ENCODE assay signal across 10 mouse cellular contexts in the genomic region with DNA sequence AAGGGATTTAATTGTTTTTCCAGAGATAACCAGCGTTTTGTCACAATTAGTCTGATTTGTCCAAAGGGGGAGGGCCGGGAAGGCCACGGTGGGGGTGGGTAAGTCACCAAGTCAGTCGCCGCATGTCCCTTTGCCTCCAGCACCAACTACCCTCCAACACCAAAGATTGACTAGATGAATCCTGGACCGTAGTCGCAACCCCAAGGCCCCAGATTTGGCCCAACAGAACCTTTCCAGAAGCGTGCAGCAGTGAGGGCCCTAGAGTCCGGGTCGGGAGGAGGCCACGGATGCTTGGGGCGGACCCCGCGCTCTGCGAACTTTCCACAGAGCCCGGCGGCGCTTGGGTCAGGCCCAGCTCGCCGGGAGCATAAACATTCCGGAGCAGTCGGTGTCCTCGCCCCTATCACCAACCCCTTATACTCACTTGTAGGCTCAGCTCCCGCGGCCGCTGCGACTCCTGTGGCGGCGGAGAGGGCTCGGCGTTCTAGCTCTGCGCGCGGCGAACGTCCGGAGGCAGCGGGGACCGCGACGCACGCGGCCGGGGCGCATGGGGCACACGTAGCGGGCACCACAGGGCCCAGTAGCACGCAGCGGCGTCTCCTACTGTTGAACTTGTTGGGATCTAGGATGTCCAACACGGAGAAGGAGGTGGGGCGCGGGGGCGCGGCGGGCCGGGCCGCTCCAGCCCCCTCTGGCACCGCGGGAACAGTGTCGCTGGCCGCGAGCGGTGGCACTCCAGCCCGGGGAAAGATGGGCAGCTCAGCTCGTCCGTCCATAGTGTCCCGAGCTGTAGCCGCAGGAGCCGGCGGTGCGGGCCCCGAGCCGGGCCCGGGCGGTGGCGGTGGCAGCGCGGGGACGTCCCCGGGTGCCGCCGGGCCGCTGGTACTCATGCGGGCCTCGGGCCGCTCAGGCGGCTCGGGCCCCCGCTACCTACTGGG. TPM values are rescaled to one million over a fixed set of nuclear protein-coding genes. Genes with fewer than 3 reads are reported as not detected.
A peak's percentile ranks its signal among the peaks of the same experiment; 100 is the strongest.
DNase-seq lines count a peak whose midpoint lies in the region; ATAC-seq and TF ChIP-seq lines count a peak whose summit lies in the region.
"Had no signal": no experiment of that assay in that cellular context is flagged by ENCODE, and none has a peak within 500 bp of the region (broad histone marks: within the 10 kb centered on the region; RNA-seq: fewer than 3 reads in every experiment).

A gene (minus strand): TSS at position 776 of the 938 bp plus-strand sequence.

- peak within 1 kb of the TSS; percentile 38 for H3K4me2 ChIP-seq in kidney, postnatal 0 days (ENCODE audit: low read length)
- peak within 1 kb of the TSS; percentile 31 for H3K4me2 ChIP-seq in intestine, embryonic 14.5 days (ENCODE audit: low read length)
- H3K4me2 ChIP-seq in neural tube, embryonic 13.5 days: peak within 1 kb of the TSS; percentile 45

- peaks cover 92% of the 10 kb centered on the region for H3K27me3 ChIP-seq in kidney, postnatal 0 days (ENCODE audit: insufficient read depth, low read length)
- peaks cover 5% of the 10 kb centered on the region for H3K27me3 ChIP-seq in kidney, adult 2 months (replicated peaks; ENCODE audit: control insufficient read depth, insufficient read depth, low read length)
- peaks cover 100% of the 10 kb centered on the region for H3K27me3 ChIP-seq in embryonic facial prominence, embryonic 10.5 days (replicated peaks; ENCODE audit: low read depth, poor library complexity, severe bottlenecking)
- peaks cover 96% of the 10 kb centered on the region for H3K27me3 ChIP-seq in intestine, embryonic 14.5 days (replicated peaks; ENCODE audit: control insufficient read depth, insufficient read depth, low read length)
- peaks cover 100% of the 10 kb centered on the region for H3K27me3 ChIP-seq in neural tube, embryonic 13.5 days

- H3K36me3 ChIP-seq in kidney, postnatal 0 days (ENCODE audit: insufficient read depth, low read length): no peaks in the 10 kb centered on the region
- H3K36me3 ChIP-seq in kidney, adult 2 months (ENCODE audit: control insufficient read depth, insufficient read depth, low read length): no peaks in the 10 kb centered on the region
- no peaks in the 10 kb centered on the region for H3K36me3 ChIP-seq in embryonic facial prominence, embryonic 10.5 days (replicated peaks)
- no peaks in the 10 kb centered on the region for H3K36me3 ChIP-seq in intestine, embryonic 14.5 days (ENCODE audit: control insufficient read depth, insufficient read depth, low read length)
- H3K36me3 ChIP-seq in neural tube, embryonic 13.5 days: no peaks in the 10 kb centered on the region

- H3K4me1 ChIP-seq in kidney, postnatal 0 days (replicated peaks; ENCODE audit: insufficient read depth, low read length): no peaks in the 10 kb centered on the region; the same call in 1 of the 2 replicates
- H3K4me1 ChIP-seq in kidney, adult 2 months (ENCODE audit: control insufficient read depth, insufficient read depth, low read length): no peaks in the 10 kb centered on the region
- H3K4me1 ChIP-seq in embryonic facial prominence, embryonic 10.5 days: peaks cover 59% of the 10 kb centered on the region
- H3K4me1 ChIP-seq in intestine, embryonic 14.5 days (replicated peaks; ENCODE audit: control insufficient read depth, insufficient read depth, low read length): peaks cover 9% of the 10 kb centered on the region; the same call in 1 of the 2 replicates
- peaks cover 36% of the 10 kb centered on the region for H3K4me1 ChIP-seq in neural tube, embryonic 13.5 days (replicated peaks)

- ATAC-seq in kidney, postnatal 0 days (replicated peaks; ENCODE audit: low FRiP score, low read depth): no peak
- no peak for ATAC-seq in intestine, embryonic 14.5 days (replicated peaks; ENCODE audit: low FRiP score, low TSS enrichment, low read depth)
- ATAC-seq in neural tube, embryonic 13.5 days (ENCODE audit: low read depth): no peak

- H3K4me3 ChIP-seq in kidney, postnatal 0 days (replicated peaks; ENCODE audit: low read depth, low read length): peak within 1 kb of the TSS; percentile 14; the same call in 1 of the 2 replicates
- no peak within 1 kb of the TSS for H3K4me3 ChIP-seq in kidney, adult 2 months (ENCODE audit: insufficient read depth, low read depth, low read length)
- H3K4me3 ChIP-seq in embryonic facial prominence, embryonic 10.5 days: peak within 1 kb of the TSS; percentile 32
- H3K4me3 ChIP-seq in intestine, embryonic 14.5 days (ENCODE audit: low read depth, low read length): peak within 1 kb of the TSS; percentile 13
- H3K4me3 ChIP-seq in neural tube, embryonic 13.5 days: peak within 1 kb of the TSS; percentile 26

- no peak for TF ChIP-seq CTCF in kidney, postnatal 0 days (IDR thresholded peaks at IDR 0.05; ENCODE audit: low read depth)
- no peak for TF ChIP-seq CTCF in kidney, adult 2 months (conservative IDR thresholded peaks at IDR 0.05; ENCODE audit: insufficient read depth, insufficient read length, low read depth, low read length)

- no peak within 1 kb of the TSS for H3K9ac ChIP-seq in kidney, postnatal 0 days (ENCODE audit: low read depth, low read length)
- no peak within 1 kb of the TSS for H3K9ac ChIP-seq in intestine, embryonic 14.5 days (ENCODE audit: low read length)
- peak within 1 kb of the TSS; percentile 23; the same call in 1 of the 2 replicates for H3K9ac ChIP-seq in neural tube, embryonic 13.5 days

- no peak for DNase-seq in kidney, postnatal 0 days (ENCODE audit: low spot score)
- no peak for DNase-seq in kidney, adult 2 months
- peak; percentile 53 for DNase-seq in embryonic facial prominence, embryonic 10.5 days (ENCODE audit: low spot score)
- DNase-seq in intestine, embryonic 14.5 days (ENCODE audit: low spot score): peak; percentile 67
- DNase-seq in layer of hippocampus, postnatal 14 days (ENCODE audit: low spot score in 2 of 2): no peak
- DNase-seq in lung, adult 18-20 months: no peak
- DNase-seq in cerebellum, adult 11-12 months: no peak
- DNase-seq: right cerebral cortex, postnatal 14 days had no signal

- H3K27ac ChIP-seq in kidney, postnatal 0 days: no peak within 1 kb of the TSS
- no peak within 1 kb of the TSS for H3K27ac ChIP-seq in kidney, adult 2 months (ENCODE audit: insufficient read depth, low read depth, low read length)
- no peak within 1 kb of the TSS for H3K27ac ChIP-seq in embryonic facial prominence, embryonic 10.5 days (replicated peaks)
- no peak within 1 kb of the TSS for H3K27ac ChIP-seq in intestine, embryonic 14.5 days (ENCODE audit: low read depth)
- no peak within 1 kb of the TSS for H3K27ac ChIP-seq in neural tube, embryonic 13.5 days (replicated peaks)

- under 1% methylated on average over 86 of the region's 90 CpGs for WGBS in kidney, postnatal 0 days
- WGBS in kidney, adult 2 months: 2% methylated on average over 89 of the region's 90 CpGs
- under 1% methylated on average over 90 of the region's 90 CpGs for WGBS in embryonic facial prominence, embryonic 10.5 days
- WGBS in intestine, embryonic 14.5 days: 1% methylated on average over 89 of the region's 90 CpGs
- under 1% methylated on average over 90 of the region's 90 CpGs for WGBS in neural tube, embryonic 13.5 days

- no peak for TF ChIP-seq POLR2A in kidney, adult 2 months (IDR thresholded peaks at IDR 0.05; ENCODE audit: low read depth, low read length)

- no peaks in the 10 kb centered on the region for H3K9me3 ChIP-seq in kidney, postnatal 0 days (replicated peaks; ENCODE audit: low read length)
- no peaks in the 10 kb centered on the region for H3K9me3 ChIP-seq in embryonic facial prominence, embryonic 10.5 days
- no peaks in the 10 kb centered on the region for H3K9me3 ChIP-seq in intestine, embryonic 14.5 days (ENCODE audit: control insufficient read depth, low read length)
- H3K9me3 ChIP-seq in neural tube, embryonic 13.5 days: no peaks in the 10 kb centered on the region

RNA-seq across cellular contexts. Expression of the gene that starts here (rescaled TPM):
- not detected in 2 replicates for polyA plus RNA-seq in kidney, postnatal 0 days (2015; fragmentation: Nextera tagmentation; extraction: Ambion mirVana)
- polyA plus RNA-seq in kidney, adult 2 months (2012; rRNA removed): not detected in 2 replicates
- polyA plus RNA-seq in embryonic facial prominence, embryonic 10.5 days (2016; fragmentation: Nextera tagmentation; extraction: Ambion mirVana): not detected in 2 replicates
- not detected in 2 replicates for polyA plus RNA-seq in intestine, embryonic 14.5 days (2014; fragmentation: Nextera tagmentation; extraction: Ambion mirVana)
- polyA plus RNA-seq in neural tube, embryonic 13.5 days (2015; fragmentation: Nextera tagmentation; extraction: Ambion mirVana): 0.38 and 0.50 TPM in 2 replicates
- total RNA-seq in layer of hippocampus, postnatal 14 days (2021): not detected
- polyA plus RNA-seq: gonadal fat pad, adult 2 months had no signal

Comparison
In these comparisons a context has a peak if more than half of its experiments do, and no peak if none do; other contexts are left out.
1. Peak in DNase-seq and H3K4me3 ChIP-seq in embryonic facial prominence, embryonic 10.5 days; RNA of the gene not detected or under 1 TPM.
2. Peak in DNase-seq, H3K4me3 ChIP-seq and H3K4me2 ChIP-seq in intestine, embryonic 14.5 days; RNA of the gene not detected or under 1 TPM.